Mouse (Mus musculus) heart, postnatal 0 days (tissue): ENCODE measurements around the gene Mapk14.
"Not testable (repeated sequence)": the region's sequence is repeated elsewhere in the genome, so short reads cannot be mapped to it uniquely, and the experiment has no call there.

Experiments
- CTCF ChIP-seq: IDR thresholded peaks from 2 replicates; pipeline ENCODE4 v1.5.1; 2016; ENCODE audit warnings: antibody characterized with exemption, control low read depth, low read depth
- EP300 ChIP-seq: IDR thresholded peaks from 2 replicates; pipeline ENCODE4 v1.6.1; 2016; ENCODE audit warnings: antibody characterized with exemption, low read depth

DNA sequence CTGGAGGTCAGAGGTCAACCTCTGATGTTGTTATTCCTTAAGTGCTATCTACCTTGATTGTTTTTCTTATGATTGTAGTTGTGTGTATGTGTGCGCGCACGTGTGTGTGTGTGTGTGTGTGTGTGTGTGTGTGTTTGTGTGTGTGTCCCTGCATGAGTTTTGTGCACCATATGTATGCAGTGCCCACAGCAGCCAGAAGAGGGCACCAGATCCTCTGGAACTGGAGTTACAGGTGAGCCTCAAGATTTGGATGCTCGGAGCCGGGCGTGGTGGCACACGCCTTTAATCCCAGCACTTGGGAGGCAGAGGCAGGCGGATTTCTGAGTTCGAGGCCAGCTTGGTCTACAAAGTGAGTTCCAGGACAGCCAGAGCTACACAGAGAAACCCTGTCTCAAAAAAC, 83.2 kb downstream of the Mapk14 start:
- TF ChIP-seq CTCF, EP300: not testable (repeated sequence)
